Mouse (Mus musculus) midbrain, embryonic 16.5 days (tissue): ENCODE measurements around the gene Syngr4. TPM values are rescaled to one million over a fixed set of nuclear protein-coding genes. Genes with fewer than 3 reads are reported as not detected.

Experiments used
- ATAC-seq: fragments of 200-750 bp; cut with Nextera tagmentation; 2 replicates; pipeline ENCODE4 v1.8.0; 2017; ENCODE audit warnings: moderate TSS enrichment
- H3K27ac ChIP-seq: fragments of 300-500 bp; sonication (generic); 2 replicates; pipeline ENCODE4 v1.5.1; 2014; ENCODE audit warnings: mild to moderate bottlenecking, low read length, mixed read lengths
- H3K27me3 ChIP-seq: fragments of 300-500 bp; sonication (generic); 2 replicates; pipeline ENCODE4 v1.6.1; 2014; ENCODE audit warnings: low read depth, low read length, mixed read lengths; ENCODE audit not compliant: control insufficient read depth, insufficient read depth
- H3K36me3 ChIP-seq: fragments of 300-500 bp; sonication (generic); 2 replicates; pipeline ENCODE4 v1.6.1; 2014; ENCODE audit warnings: mild to moderate bottlenecking, low read length, moderate library complexity, mixed read lengths; ENCODE audit not compliant: control insufficient read depth, insufficient read depth
- H3K4me1 ChIP-seq: fragments of 300-500 bp; sonication (generic); 2 replicates; pipeline ENCODE4 v1.6.1; 2014; ENCODE audit warnings: mild to moderate bottlenecking, low read length, mixed read lengths; ENCODE audit not compliant: control insufficient read depth, insufficient read depth
- H3K4me2 ChIP-seq: fragments of 300-500 bp; sonication (generic); 2 replicates; pipeline ENCODE4 v1.6.1; 2014; ENCODE audit warnings: mild to moderate bottlenecking, low read length, mixed read lengths
- H3K4me3 ChIP-seq: fragments of 300-500 bp; sonication (generic); 2 replicates; pipeline ENCODE4 v1.5.1; 2014; ENCODE audit warnings: low read depth, mild to moderate bottlenecking, low read length, moderate library complexity, mixed read lengths
- H3K9ac ChIP-seq: fragments of 300-500 bp; sonication (generic); 2 replicates; pipeline ENCODE4 v1.6.1; 2014; ENCODE audit warnings: low read depth, low read length, mixed read lengths
- H3K9me3 ChIP-seq: fragments of 300-500 bp; sonication (generic); replicated peaks from 2 replicates; pipeline ENCODE4 v1.6.1; 2014; ENCODE audit warnings: mild to moderate bottlenecking, low read length, mixed read lengths; ENCODE audit not compliant: control insufficient read depth, poor library complexity, severe bottlenecking
- WGBS: fragments of 180-500 bp; shearing (Covaris S2); extraction: QIAGEN DNeasy Blood & Tissue Kit; methylation state at CpG from one replicate; pipeline ENCODE4 v1.1.7; 2014; 5-methylcytosine and 5-hydroxymethylcytosine counted together
- polyA plus RNA-seq: library from polyadenylated mRNA; unstranded; fragments of >200 nt; fragmentation: Nextera tagmentation; extraction: Ambion mirVana; gene quantifications from 2 replicates; pipeline ENCODE4 v1.2.1, GENCODE M21; 2015

The Syngr4 gene
- polyA plus RNA-seq, 1 experiment from 2014 or later = not detected

GRCm38 (mm10) chr7:45923762-45924428, 27.4 kb upstream of the Syngr4 start, which contains the start of gene Ccdc114:
TSS of gene Ccdc114 (plus strand) at chr7:45924072.
- no peaks in the 10 kb centered on the region for H3K36me3 ChIP-seq
- H3K4me2 ChIP-seq = peak within 1 kb of the TSS; percentile 68
- H3K9me3 ChIP-seq = no peaks in the 10 kb centered on the region
- 4% methylated on average over 24 of the region's 24 CpGs for WGBS
- peaks cover 4% of the 10 kb centered on the region; the same call in 1 of the 2 replicates for H3K27me3 ChIP-seq
- H3K9ac ChIP-seq = peak within 1 kb of the TSS; percentile 59
- ATAC-seq = peak; percentile 46
- peaks cover 3% of the 10 kb centered on the region; the same call in 1 of the 2 replicates for H3K4me1 ChIP-seq
- H3K4me3 ChIP-seq = peak within 1 kb of the TSS; percentile 51
- H3K27ac ChIP-seq = peak within 1 kb of the TSS; percentile 80

- peak; percentile 90 for ATAC-seq
- Histone ChIP-seq H3K27me3 (peaks cover 3% of the 10 kb centered on the region; the same call in 1 of the 2 replicates), H3K27ac (peak overlapping the region; percentile 80), H3K9me3 (no peaks in the 10 kb centered on the region), H3K9ac (peak overlapping the region; percentile 59), H3K36me3 (no peaks in the 10 kb centered on the region), H3K4me2 (peak overlapping the region; percentile 68), H3K4me3 (peak overlapping the region; percentile 51), H3K4me1 (peaks cover 3% of the 10 kb centered on the region; the same call in 1 of the 2 replicates)
- WGBS = under 1% methylated on average over 37 of the region's 37 CpGs
Measured at GRCm38 (mm10) chr7:45922928-45923761, 26.6 kb upstream of the Syngr4 start.

DNA sequence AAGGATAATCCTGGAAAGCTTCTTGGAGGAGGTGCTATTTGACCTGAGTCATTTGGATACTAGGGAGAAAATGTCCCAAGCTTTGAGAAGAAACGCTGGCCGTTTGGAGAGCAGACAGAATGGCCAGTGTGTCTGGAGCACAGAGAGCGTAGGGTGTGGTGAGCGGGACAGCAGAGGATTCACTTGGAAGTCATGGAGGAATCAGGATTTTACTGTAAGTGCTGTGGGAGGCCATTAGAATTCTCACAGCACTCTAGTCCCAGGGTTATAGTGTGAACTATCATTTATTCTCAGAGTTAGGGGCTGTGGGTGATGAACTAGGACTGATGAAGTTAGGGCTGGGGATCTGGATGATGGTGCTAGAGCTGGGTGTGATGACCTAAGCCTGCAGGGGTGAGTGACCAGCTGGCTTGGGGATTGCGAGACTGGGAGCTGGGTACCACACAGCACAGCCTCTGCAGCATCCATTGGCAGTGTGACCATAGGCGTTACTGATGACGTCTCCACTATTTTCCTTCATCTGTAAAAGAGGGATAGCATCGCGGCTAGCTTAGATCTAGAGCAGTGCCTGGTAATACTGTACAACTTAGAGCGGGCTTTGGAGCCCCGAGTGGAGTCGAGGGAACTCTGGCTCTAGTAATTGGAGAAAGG, 25.6 kb upstream of the Syngr4 start:
- no peaks in the 10 kb centered on the region for H3K9me3 ChIP-seq
- no peaks in the 10 kb centered on the region for H3K36me3 ChIP-seq
- H3K4me1 ChIP-seq = peaks cover 8% of the 10 kb centered on the region
- WGBS = 88% methylated on average over 12 of the region's 12 CpGs
- H3K9ac ChIP-seq = no peak overlapping the region
- no peak overlapping the region for H3K4me3 ChIP-seq
- H3K27ac ChIP-seq = no peak overlapping the region
- no peaks in the 10 kb centered on the region for H3K27me3 ChIP-seq
- ATAC-seq = no peak
- H3K4me2 ChIP-seq = peak overlapping the region; percentile 68; the same call in 1 of the 2 replicates

- Histone ChIP-seq H3K4me1 (peaks cover 16% of the 10 kb centered on the region), H3K27ac (no peak within 1 kb of the TSS), H3K4me3 (no peak within 1 kb of the TSS; the same call in 1 of the 2 replicates), H3K36me3 (no peaks in the 10 kb centered on the region), H3K27me3 (no peaks in the 10 kb centered on the region), H3K9me3 (no peaks in the 10 kb centered on the region), H3K4me2 (no peak within 1 kb of the TSS), H3K9ac (no peak within 1 kb of the TSS; the same call in 1 of the 2 replicates)
- WGBS = 50% methylated on average over 9 of the region's 9 CpGs
- no peak for ATAC-seq
Measured at GRCm38 (mm10) chr7:45921242-45921621, 24.7 kb upstream of the Syngr4 start, which contains the start of gene Emp3. TSS of gene Emp3 (minus strand) at chr7:45921404.

DNA sequence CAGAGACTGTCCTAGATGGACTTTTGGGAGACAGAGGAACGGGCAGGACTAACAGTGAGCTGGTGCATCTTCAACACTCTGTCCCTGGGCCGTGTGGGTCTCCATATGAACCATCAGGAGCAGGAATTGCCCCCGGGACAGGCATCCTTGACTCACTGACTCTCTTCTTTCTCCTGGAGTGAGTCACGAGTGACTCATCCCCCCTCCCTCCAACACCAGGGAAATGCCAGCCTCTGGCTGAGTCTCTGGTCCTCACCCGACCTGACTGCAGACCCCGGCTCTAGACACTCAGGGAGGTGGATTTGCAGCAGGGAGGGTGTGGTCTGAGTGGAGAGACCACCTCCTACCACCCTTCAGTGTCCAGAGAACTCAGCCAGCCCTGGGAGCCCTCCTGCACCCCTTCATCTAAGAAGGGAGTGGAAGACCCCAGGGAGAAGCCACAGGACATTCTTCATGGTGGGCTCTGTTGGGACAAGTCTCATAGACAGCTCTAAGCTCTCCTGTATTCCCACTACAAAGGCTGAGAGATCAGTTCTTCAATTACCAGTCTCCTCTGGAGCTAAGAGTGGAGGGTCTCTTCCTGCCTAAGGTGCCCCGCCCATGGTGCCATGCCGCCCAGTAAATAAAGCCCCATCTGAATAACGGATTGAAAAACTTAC, 24.2 kb upstream of the Syngr4 start:
- no peak overlapping the region for H3K27ac ChIP-seq
- no peaks in the 10 kb centered on the region for H3K36me3 ChIP-seq
- no peaks in the 10 kb centered on the region for H3K27me3 ChIP-seq
- WGBS = 58% methylated on average over 9 of the region's 9 CpGs
- H3K4me2 ChIP-seq = no peak overlapping the region
- no peak overlapping the region; the same call in 1 of the 2 replicates for H3K4me3 ChIP-seq
- peaks cover 21% of the 10 kb centered on the region for H3K4me1 ChIP-seq
- H3K9ac ChIP-seq = no peak overlapping the region; the same call in 1 of the 2 replicates
- no peaks in the 10 kb centered on the region for H3K9me3 ChIP-seq
- ATAC-seq = no peak

DNA sequence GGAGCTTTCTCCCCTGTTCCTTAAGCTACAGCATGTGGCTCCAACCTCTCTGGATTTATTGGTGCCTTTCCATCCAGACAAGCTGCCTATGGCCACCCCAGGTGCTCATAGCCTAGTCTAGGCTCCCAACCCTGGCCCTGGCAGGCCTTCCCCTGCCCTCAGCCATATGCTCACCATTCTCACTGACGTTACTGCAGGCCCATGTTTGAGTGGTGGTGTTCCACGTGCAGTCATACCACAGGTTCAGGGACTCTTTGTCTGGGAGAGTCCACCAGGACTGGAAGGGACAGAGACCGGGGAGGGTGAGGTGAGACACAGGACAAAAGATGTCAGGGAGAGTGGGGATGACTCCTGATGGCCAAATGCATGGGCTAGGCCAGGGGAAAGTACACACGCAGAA, 23.2 kb upstream of the Syngr4 start:
- no peaks in the 10 kb centered on the region for H3K36me3 ChIP-seq
- H3K27ac ChIP-seq = no peak overlapping the region
- no peak for ATAC-seq
- 81% methylated on average over 4 of the region's 4 CpGs for WGBS
- no peak overlapping the region for H3K4me2 ChIP-seq
- no peak overlapping the region for H3K4me3 ChIP-seq
- H3K4me1 ChIP-seq = peaks cover 22% of the 10 kb centered on the region
- H3K9me3 ChIP-seq = no peaks in the 10 kb centered on the region
- H3K9ac ChIP-seq = no peak overlapping the region
- no peaks in the 10 kb centered on the region for H3K27me3 ChIP-seq

GRCm38 (mm10) chr7:45919083-45919671, 22.7 kb upstream of the Syngr4 start:
- ATAC-seq = no peak
- Histone ChIP-seq H3K9ac (no peak overlapping the region), H3K4me3 (no peak overlapping the region), H3K36me3 (no peaks in the 10 kb centered on the region), H3K27me3 (no peaks in the 10 kb centered on the region), H3K27ac (no peak overlapping the region), H3K4me2 (no peak overlapping the region), H3K4me1 (peaks cover 22% of the 10 kb centered on the region), H3K9me3 (no peaks in the 10 kb centered on the region)
- 62% methylated on average over 14 of the region's 14 CpGs for WGBS

DNA sequence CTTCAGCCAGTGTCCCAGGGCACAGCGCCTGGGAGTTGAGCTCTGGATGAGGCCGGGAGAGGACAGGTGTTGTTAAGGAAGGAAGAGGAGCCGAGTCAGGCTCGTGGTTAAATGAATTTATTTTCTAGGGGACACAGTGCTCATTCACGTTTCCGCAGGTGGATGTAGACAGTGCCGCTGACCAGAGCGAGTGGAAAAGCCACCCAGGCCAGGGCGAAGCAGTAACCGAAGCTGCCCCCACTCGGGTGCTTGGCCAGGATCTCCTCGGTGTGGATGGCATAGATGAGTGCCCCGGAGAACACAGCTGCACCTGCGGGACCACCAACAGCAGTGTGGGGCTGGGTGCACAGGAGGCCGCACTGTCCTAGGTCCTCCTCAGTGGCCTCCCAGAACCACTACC, 21.4 kb upstream of the Syngr4 start:
- no peak for ATAC-seq
- H3K9me3 ChIP-seq = no peaks in the 10 kb centered on the region
- H3K4me1 ChIP-seq = peaks cover 22% of the 10 kb centered on the region
- no peaks in the 10 kb centered on the region for H3K27me3 ChIP-seq
- 89% methylated on average over 15 of the region's 15 CpGs for WGBS
- H3K27ac ChIP-seq = no peak overlapping the region
- H3K36me3 ChIP-seq = no peaks in the 10 kb centered on the region
- H3K9ac ChIP-seq = no peak overlapping the region
- no peak overlapping the region for H3K4me2 ChIP-seq
- H3K4me3 ChIP-seq = no peak overlapping the region
